Comparison of ENCODE assay signal across 20 mouse cellular contexts in the genomic region with DNA sequence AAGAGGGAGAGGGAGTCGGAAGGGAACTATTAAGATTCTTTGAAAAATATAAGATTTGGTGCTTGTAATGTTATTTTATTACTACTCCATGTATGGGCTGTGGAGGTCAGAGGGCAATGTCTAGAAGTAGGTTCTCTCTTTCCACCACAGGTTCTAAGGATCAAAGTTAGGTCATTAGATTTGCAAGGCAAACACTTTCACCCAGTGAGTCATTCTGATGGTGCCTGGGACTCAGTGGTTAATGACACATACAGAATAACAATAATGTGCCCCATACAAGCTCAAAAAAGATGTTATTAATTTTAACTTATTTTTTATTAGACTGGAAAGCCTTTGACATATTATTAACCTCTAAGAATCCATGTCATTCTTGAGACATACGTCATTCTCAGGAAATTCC. TPM values are rescaled to one million over a fixed set of nuclear protein-coding genes. Genes with fewer than 3 reads are reported as not detected.
DNase-seq lines count a peak whose midpoint lies in the region; ATAC-seq and TF ChIP-seq lines count a peak whose summit lies in the region.
"Had no signal": no experiment of that assay in that cellular context is flagged by ENCODE, and none has a peak within 500 bp of the region (broad histone marks: within the 10 kb centered on the region; RNA-seq: fewer than 3 reads in every experiment).

No protein-coding gene starts in this region.

- no peak for ATAC-seq in lung, embryonic 15.5 days (ENCODE audit: borderline replicate concordance, extremely low read depth, low FRiP score, low TSS enrichment)
- ATAC-seq in neural tube, embryonic 15.5 days (ENCODE audit: low FRiP score) = no peak
- ATAC-seq: activated CD4-positive, CD25-positive, alpha-beta regulatory T cell, adult 4 months; forebrain, embryonic 13.5 days; Patski had no signal

- peak overlapping the region; percentile 26; the same call in 1 of the 2 replicates for H3K27ac ChIP-seq in lung, embryonic 15.5 days
- peak overlapping the region; percentile 19; the same call in 1 of the 2 replicates for H3K27ac ChIP-seq in bone marrow macrophage, adult 2 months (ENCODE audit: insufficient read depth, low read depth, low read length)
- peak overlapping the region; percentile 28; the same call in 1 of the 2 replicates for H3K27ac ChIP-seq in small intestine, adult 2 months (ENCODE audit: insufficient read depth, low read depth, low read length)
- no peak overlapping the region for H3K27ac ChIP-seq in neural tube, embryonic 15.5 days (replicated peaks)
- H3K27ac ChIP-seq: embryonic facial prominence, embryonic 13.5 days; forebrain, embryonic 13.5 days; gastrocnemius, adult 2 months; heart, embryonic 13.5 days; hindbrain, embryonic 13.5 days had no signal

- H3K27me3 ChIP-seq in lung, embryonic 15.5 days = no peaks in the 10 kb centered on the region
- no peaks in the 10 kb centered on the region for H3K27me3 ChIP-seq in small intestine, adult 2 months (ENCODE audit: control insufficient read depth, insufficient read depth, low read length)
- H3K27me3 ChIP-seq in neural tube, embryonic 15.5 days (replicated peaks) = no peaks in the 10 kb centered on the region
- H3K27me3 ChIP-seq: embryonic facial prominence, embryonic 13.5 days; forebrain, embryonic 13.5 days; heart, embryonic 13.5 days; hindbrain, embryonic 13.5 days; Patski had no signal

- intact Hi-C loops in left cerebral cortex, postnatal 14 days (cut with DNase I) = no loop called here

- no peak overlapping the region for H3K4me3 ChIP-seq in lung, embryonic 15.5 days
- no peak overlapping the region for H3K4me3 ChIP-seq in bone marrow macrophage, adult 2 months (ENCODE audit: insufficient read depth, low read length)
- H3K4me3 ChIP-seq in small intestine, adult 2 months (ENCODE audit: low read depth, low read length) = no peak overlapping the region
- no peak overlapping the region for H3K4me3 ChIP-seq in neural tube, embryonic 15.5 days (replicated peaks)
- H3K4me3 ChIP-seq: embryonic facial prominence, embryonic 13.5 days; forebrain, embryonic 13.5 days; gastrocnemius, adult 2 months; heart, embryonic 13.5 days; hindbrain, embryonic 13.5 days had no signal

- no peak for TF ChIP-seq CTCF in bone marrow macrophage, adult 2 months (IDR thresholded peaks at IDR 0.05; ENCODE audit: low read depth, low read length)
- TF ChIP-seq CTCF in small intestine, adult 2 months (IDR thresholded peaks at IDR 0.05; ENCODE audit: extremely low read depth, insufficient read length, insufficient replicate concordance, low read depth, low read length) = no peak

- TF ChIP-seq POLR2A in bone marrow macrophage, adult 2 months (IDR thresholded peaks at IDR 0.05; ENCODE audit: borderline replicate concordance, low read depth, low read length) = no peak
- TF ChIP-seq POLR2A in small intestine, adult 2 months (IDR thresholded peaks at IDR 0.05; ENCODE audit: low read depth, low read length) = no peak

- whole genome bisulfite sequencing in lung, embryonic 15.5 days = 92% methylated on average over 2 of the region's 2 CpGs
- 80% methylated on average over 2 of the region's 2 CpGs for WGBS in small intestine, adult 2 months
- 95% methylated on average over 2 of the region's 2 CpGs for WGBS in neural tube, embryonic 15.5 days

- no peak for DNase-seq in lung, postnatal 10 days
- DNase-seq in 416B (ENCODE audit: low read depth) = peak; percentile 59
- no peak for DNase-seq in left cerebral cortex, postnatal 14 days (ENCODE audit: low spot score in 2 of 2)
- DNase-seq: adrenal gland, postnatal 14 days; cerebellum, adult 18-20 months; cerebellum, adult 9-11 months; cerebellum, postnatal 36 days; gastrocnemius, adult 2 months; gastrocnemius, postnatal 25 days had no signal

- no peak overlapping the region for H3K4me2 ChIP-seq in lung, embryonic 15.5 days
- no peak overlapping the region for H3K4me2 ChIP-seq in neural tube, embryonic 15.5 days
- H3K4me2 ChIP-seq: embryonic facial prominence, embryonic 13.5 days; forebrain, embryonic 13.5 days; heart, embryonic 13.5 days; hindbrain, embryonic 13.5 days had no signal

- H3K36me3 ChIP-seq in lung, embryonic 15.5 days = no peaks in the 10 kb centered on the region
- no peaks in the 10 kb centered on the region for H3K36me3 ChIP-seq in small intestine, adult 2 months (ENCODE audit: control insufficient read depth, insufficient read depth, low read length)
- H3K36me3 ChIP-seq in neural tube, embryonic 15.5 days = no peaks in the 10 kb centered on the region
- H3K36me3 ChIP-seq: embryonic facial prominence, embryonic 13.5 days; hindbrain, embryonic 13.5 days had no signal

- no peak overlapping the region for H3K9ac ChIP-seq in lung, embryonic 15.5 days
- H3K9ac ChIP-seq in neural tube, embryonic 15.5 days (replicated peaks) = no peak overlapping the region
- H3K9ac ChIP-seq: embryonic facial prominence, embryonic 13.5 days; forebrain, embryonic 13.5 days; heart, embryonic 13.5 days; hindbrain, embryonic 13.5 days had no signal

- H3K9me3 ChIP-seq in lung, embryonic 15.5 days = no peaks in the 10 kb centered on the region
- no peaks in the 10 kb centered on the region for H3K9me3 ChIP-seq in neural tube, embryonic 15.5 days (replicated peaks)
- H3K9me3 ChIP-seq: embryonic facial prominence, embryonic 13.5 days; forebrain, embryonic 13.5 days; heart, embryonic 13.5 days; hindbrain, embryonic 13.5 days had no signal

- H3K4me1 ChIP-seq in lung, embryonic 15.5 days = peaks cover 61% of the 10 kb centered on the region
- peaks cover 47% of the 10 kb centered on the region for H3K4me1 ChIP-seq in bone marrow macrophage, adult 2 months (ENCODE audit: control insufficient read depth, insufficient read depth, low read length)
- H3K4me1 ChIP-seq in small intestine, adult 2 months (ENCODE audit: control insufficient read depth, insufficient read depth, insufficient read length, low read length) = peaks cover 12% of the 10 kb centered on the region
- peaks cover 40% of the 10 kb centered on the region for H3K4me1 ChIP-seq in neural tube, embryonic 15.5 days

RNA-seq across cellular contexts. Expression of gene Nfyc, which starts 11.5 kb away (rescaled TPM):
- polyA plus RNA-seq in lung, embryonic 15.5 days (2015; fragmentation: Nextera tagmentation; extraction: Ambion mirVana) = 93.7 and 99.5 TPM in 2 replicates
- 30.5 and 35.4 TPM in 2 replicates for polyA plus RNA-seq in bone marrow macrophage, adult 2 months (2012; ENCODE audit: insufficient read depth, insufficient read length, missing spikeins)
- 103 and 247 TPM in 2 replicates for polyA plus RNA-seq in small intestine, adult 2 months (2012; rRNA removed)
- 83.0 and 86.8 TPM in 2 replicates for polyA plus RNA-seq in neural tube, embryonic 15.5 days (2015; fragmentation: Nextera tagmentation; extraction: Ambion mirVana)
- 10 to 100 TPM; 48.3 to 50.1 TPM for total RNA-seq in left cerebral cortex, postnatal 14 days (2021)

RNA-seq across cellular contexts. Expression of gene Rims3, which starts 34.7 kb away (rescaled TPM):
- 0.57 and 0.72 TPM in 2 replicates for polyA plus RNA-seq in lung, embryonic 15.5 days (2015; fragmentation: Nextera tagmentation; extraction: Ambion mirVana)
- 1.9 and 2.3 TPM in 2 replicates for polyA plus RNA-seq in bone marrow macrophage, adult 2 months (2012; ENCODE audit: insufficient read depth, insufficient read length, missing spikeins)
- 0.30 and 0.51 TPM in 2 replicates for polyA plus RNA-seq in small intestine, adult 2 months (2012; rRNA removed)
- polyA plus RNA-seq in neural tube, embryonic 15.5 days (2015; fragmentation: Nextera tagmentation; extraction: Ambion mirVana) = 18.8 and 23.3 TPM in 2 replicates
- total RNA-seq in left cerebral cortex, postnatal 14 days (2021) = 10 to 100 TPM; 40.9 to 49.1 TPM
- total RNA-seq: granulocyte monocyte progenitor cell, adult 5-6 weeks had no signal
- polyA plus RNA-seq: Patski had no signal
